Mouse (Mus musculus) midbrain, postnatal 0 days (tissue): ENCODE measurements at regions not wholly inside any gene's neighbourhood (a gene's known extent, or its start where the extent isn't known, plus 50 kb on each side); places are given as distances from the start of the nearest gene placed in this dataset.
A peak's percentile ranks its signal among the peaks of the same experiment; 100 is the strongest.
"Not testable (repeated sequence)": the region's sequence is repeated elsewhere in the genome, so short reads cannot be mapped to it uniquely, and the experiment has no call there.

Source experiments
- ATAC-seq: fragments of 200-750 bp; cut with Nextera tagmentation; 2 replicates; pipeline ENCODE4 v1.8.0; 2017; ENCODE audit warnings: moderate number of reproducible peaks, mild to moderate bottlenecking, moderate TSS enrichment, moderate library complexity; ENCODE audit not compliant: low FRiP score
- DNase-seq: peaks from one replicate; pipeline ENCODE4 v3.0.0-alpha.2; 2015; ENCODE audit warnings: low spot score
- H3K27ac ChIP-seq: fragments of 300-500 bp; sonication (generic); 2 replicates; pipeline ENCODE4 v1.5.1; 2014; ENCODE audit warnings: low read depth, mild to moderate bottlenecking, low read length, mixed read lengths
- H3K27me3 ChIP-seq: fragments of 300-500 bp; sonication (generic); 2 replicates; pipeline ENCODE4 v1.6.1; 2014; ENCODE audit warnings: low read length, control low read depth, mixed read lengths; ENCODE audit not compliant: insufficient read depth
- H3K36me3 ChIP-seq: fragments of 300-500 bp; sonication (generic); 2 replicates; pipeline ENCODE4 v1.6.1; 2014; ENCODE audit warnings: low read length, control low read depth, mixed read lengths; ENCODE audit not compliant: insufficient read depth
- H3K4me1 ChIP-seq: fragments of 300-500 bp; sonication (generic); 2 replicates; pipeline ENCODE4 v1.6.1; 2014; ENCODE audit warnings: mild to moderate bottlenecking, control low read depth, antibody characterized with exemption, low read length, mixed read lengths; ENCODE audit not compliant: insufficient read depth
- H3K4me2 ChIP-seq: fragments of 300-500 bp; sonication (generic); 2 replicates; pipeline ENCODE4 v1.6.1; 2014; ENCODE audit warnings: low read depth, mild to moderate bottlenecking, low read length, mixed read lengths; ENCODE audit not compliant: poor library complexity, severe bottlenecking
- H3K4me3 ChIP-seq: fragments of 300-500 bp; sonication (generic); 2 replicates; pipeline ENCODE4 v1.5.1; 2014; ENCODE audit warnings: low read depth, mild to moderate bottlenecking, low read length, moderate library complexity
- H3K9ac ChIP-seq: fragments of 300-500 bp; sonication (generic); replicated peaks from 2 replicates; pipeline ENCODE4 v1.6.1; 2014; ENCODE audit warnings: mild to moderate bottlenecking, low read length, moderate library complexity, mixed read lengths; ENCODE audit not compliant: poor library complexity, severe bottlenecking
- H3K9me3 ChIP-seq: fragments of 300-500 bp; sonication (generic); 2 replicates; pipeline ENCODE4 v1.6.1; 2016; ENCODE audit warnings: low read length, control low read depth
- CTCF ChIP-seq: IDR thresholded peaks from 2 replicates; pipeline ENCODE4 v1.5.1; 2016; ENCODE audit warnings: antibody characterized with exemption, mild to moderate bottlenecking
- WGBS: fragments of 180-500 bp; shearing (Covaris S2); extraction: QIAGEN DNeasy Blood & Tissue Kit; methylation state at CpG from one replicate; pipeline ENCODE4 v1.1.7; 2014; 5-methylcytosine and 5-hydroxymethylcytosine counted together

DNA sequence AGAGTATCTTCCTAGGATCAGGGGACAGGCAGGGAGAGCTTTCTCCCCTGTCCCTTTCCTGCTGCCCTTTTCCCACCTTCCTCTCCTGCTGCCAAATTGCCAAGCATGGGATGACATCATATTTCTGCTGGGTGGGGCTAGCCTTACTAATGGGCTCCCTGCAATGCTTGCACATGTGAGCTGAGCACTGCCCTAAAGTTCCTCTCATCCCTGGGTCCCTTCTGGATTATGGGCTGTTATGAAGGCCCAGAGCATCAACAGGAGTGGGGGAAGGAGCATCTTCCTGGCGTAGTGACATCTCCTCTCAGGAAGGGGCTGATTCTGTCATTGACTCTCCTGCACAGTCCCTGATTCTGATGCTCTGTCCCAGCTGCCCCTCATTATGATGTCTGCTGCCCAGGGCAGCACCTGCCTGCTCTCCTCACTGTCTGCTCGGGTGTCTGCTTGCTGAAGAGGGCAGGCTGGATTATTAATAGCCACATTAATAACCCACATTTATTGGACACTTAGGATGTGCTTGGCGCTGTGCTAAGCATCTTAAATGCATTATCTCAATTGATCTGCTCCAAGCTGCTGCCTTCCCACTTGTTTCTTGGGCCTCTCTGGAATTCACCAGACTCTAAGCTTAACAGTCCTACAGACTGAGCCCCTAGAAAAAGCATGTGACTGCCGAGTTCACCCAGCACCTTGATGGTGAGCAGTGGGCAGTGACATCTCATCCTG is 219.1 kb downstream of the Tpra1 start:
- TF ChIP-seq CTCF, result no peak
- Histone ChIP-seq H3K9me3 (no peaks in the 10 kb centered on the region), H3K27ac (no peak overlapping the region), H3K36me3 (no peaks in the 10 kb centered on the region), H3K27me3 (no peaks in the 10 kb centered on the region), H3K4me2 (no peak overlapping the region), H3K4me3 (no peak overlapping the region), H3K4me1 (no peaks in the 10 kb centered on the region), H3K9ac (no peak overlapping the region)
- ATAC-seq (0 out of 2 replicates have a peak, but pooled peaks have one; percentile 20), DNase-seq (no peak)
- 52% methylated on average over 4 of the region's 4 CpGs for WGBS

GRCm38 (mm10) chr6:89121746-89122070 is 219.7 kb downstream of the Tpra1 start:
- no peak for ATAC-seq
- no peaks in the 10 kb centered on the region for H3K36me3 ChIP-seq
- H3K9me3 ChIP-seq, result no peaks in the 10 kb centered on the region

DNA sequence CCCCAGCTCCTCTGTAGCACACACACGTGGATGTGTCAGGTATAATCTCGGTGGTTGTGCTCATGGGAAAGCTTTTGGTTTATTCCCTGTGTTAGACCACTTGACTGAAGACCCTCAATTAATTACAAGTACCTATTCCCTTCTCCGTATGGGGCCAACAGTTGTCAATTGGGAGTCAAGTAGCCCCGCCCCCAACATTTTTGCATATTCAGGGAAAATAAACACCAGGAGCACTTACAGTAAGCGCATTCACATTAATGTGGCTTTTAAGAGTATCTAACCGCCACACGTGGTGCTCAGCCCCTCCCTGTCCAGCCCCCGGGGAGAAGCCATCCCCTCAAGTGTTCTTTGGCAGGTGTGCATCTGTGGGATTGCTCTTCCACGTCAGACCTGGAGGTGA is 223.9 kb downstream of the Tpra1 start:
- no peak overlapping the region for H3K9ac ChIP-seq
- H3K9me3 ChIP-seq, result no peaks in the 10 kb centered on the region
- no peaks in the 10 kb centered on the region for H3K27me3 ChIP-seq
- no peaks in the 10 kb centered on the region for H3K4me1 ChIP-seq
- H3K36me3 ChIP-seq, result no peaks in the 10 kb centered on the region
- TF ChIP-seq CTCF, result no peak
- H3K4me3 ChIP-seq, result no peak overlapping the region
- ATAC-seq (no peak), DNase-seq (no peak)
- no peak overlapping the region for H3K4me2 ChIP-seq
- H3K27ac ChIP-seq, result no peak overlapping the region
- WGBS, result 68% methylated on average over 9 of the region's 9 CpGs

More at GRCm38 (mm10) chr6:89121746-89122070, 219.7 kb downstream of the Tpra1 start:
- no peak for TF ChIP-seq CTCF
- no peak overlapping the region for H3K9ac ChIP-seq
- H3K27me3 ChIP-seq, result no peaks in the 10 kb centered on the region
- no peaks in the 10 kb centered on the region for H3K4me1 ChIP-seq
- DNase-seq, result no peak
- no peak overlapping the region for H3K4me2 ChIP-seq
- WGBS, result 68% methylated on average over 3 of the region's 3 CpGs
- H3K4me3 ChIP-seq, result no peak overlapping the region
- no peak overlapping the region for H3K27ac ChIP-seq

DNA sequence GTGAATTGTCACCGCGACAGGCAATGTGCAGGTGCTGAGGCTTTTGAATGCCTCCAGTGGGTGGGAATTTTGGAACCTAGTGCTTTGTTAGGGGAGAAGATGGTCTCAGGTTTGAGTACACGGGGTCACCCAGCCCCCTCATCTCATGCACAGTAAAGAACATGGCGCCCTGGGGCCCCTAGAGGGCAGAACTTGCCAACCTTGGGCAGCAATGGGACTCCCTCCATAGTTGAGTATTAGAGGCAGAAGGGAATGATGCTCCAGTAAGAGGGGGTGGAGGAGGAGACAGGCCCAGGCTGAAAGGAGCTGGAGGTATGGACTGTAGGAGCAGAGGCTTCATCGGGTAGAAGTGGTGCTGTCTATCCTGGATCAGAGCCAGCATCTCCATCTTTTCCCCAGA is 226.1 kb downstream of the Tpra1 start:
- 73% methylated on average over 5 of the region's 5 CpGs for WGBS
- not testable (repeated sequence) for H3K9me3 ChIP-seq, ATAC-seq

GRCm38 (mm10) chr6:89140469-89140868 is 222.0 kb downstream of the Plxna1 start:
- no peak overlapping the region for H3K27ac ChIP-seq
- ATAC-seq (no peak), DNase-seq (no peak)
- H3K27me3 ChIP-seq, result no peaks in the 10 kb centered on the region
- H3K4me3 ChIP-seq, result no peak overlapping the region
- no peaks in the 10 kb centered on the region for H3K36me3 ChIP-seq
- no peak overlapping the region for H3K9ac ChIP-seq
- no peak overlapping the region for H3K4me2 ChIP-seq
- 71% methylated on average over 3 of the region's 3 CpGs for WGBS
- H3K9me3 ChIP-seq, result no peaks in the 10 kb centered on the region
- H3K4me1 ChIP-seq, result no peaks in the 10 kb centered on the region
- TF ChIP-seq CTCF, result no peak

More for the DNA sequence above, 226.1 kb downstream of the Tpra1 start:
- not testable (repeated sequence) for DNase-seq, H3K4me1 ChIP-seq, H3K4me2 ChIP-seq, H3K9ac ChIP-seq, H3K27me3 ChIP-seq, H3K36me3 ChIP-seq, H3K27ac ChIP-seq, H3K4me3 ChIP-seq

DNA sequence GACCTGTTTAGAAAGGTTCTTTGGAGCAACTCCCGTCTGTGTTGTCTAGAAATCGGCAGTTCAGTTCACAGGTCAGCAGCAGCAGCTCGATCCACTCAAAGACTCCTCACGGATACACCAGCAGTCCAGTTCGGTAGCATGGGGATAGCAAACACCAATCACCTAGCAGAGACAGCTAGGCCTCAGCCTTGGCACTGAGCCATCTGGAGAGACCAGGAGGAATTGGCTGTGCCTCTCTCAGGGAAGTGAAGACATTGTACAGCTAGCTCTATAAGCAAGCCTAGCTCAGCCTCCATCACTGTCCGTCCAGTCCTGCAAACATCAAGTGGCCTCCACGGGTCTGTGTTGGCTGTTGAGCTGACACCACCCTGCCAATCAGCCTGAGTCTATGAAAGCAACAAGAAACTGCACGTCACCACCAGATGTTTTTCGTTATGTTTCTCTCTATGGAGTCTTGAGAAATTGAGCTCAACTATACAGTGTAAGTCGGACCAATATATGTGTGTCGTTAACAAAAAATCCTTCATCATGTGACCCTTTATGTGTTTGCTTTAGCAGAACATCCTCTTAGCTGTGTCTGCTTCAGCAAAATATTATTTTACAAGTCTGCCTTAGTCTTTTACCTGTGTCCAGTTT is 209.3 kb downstream of the Plxna1 start:
- 85% methylated on average over 11 of the region's 11 CpGs for WGBS
- Histone ChIP-seq H3K4me1 (no peaks in the 10 kb centered on the region), H3K4me3 (no peak overlapping the region), H3K36me3 (no peaks in the 10 kb centered on the region), H3K27ac (no peak overlapping the region), H3K9ac (no peak overlapping the region), H3K27me3 (no peaks in the 10 kb centered on the region), H3K4me2 (no peak overlapping the region), H3K9me3 (no peaks in the 10 kb centered on the region)
- no peak for ATAC-seq
- TF ChIP-seq CTCF, result no peak
- DNase-seq, result no peak
